Mouse (Mus musculus) embryonic facial prominence, embryonic 14.5 days (tissue): ENCODE measurements around the gene St8sia6. TPM values are rescaled to one million over a fixed set of nuclear protein-coding genes. Genes with fewer than 3 reads are reported as not detected.

Experiments
- ATAC-seq: fragments of 200-750 bp; cut with Nextera tagmentation; 2 replicates; pipeline ENCODE4 v1.8.0; 2017; ENCODE audit warnings: low read depth, moderate number of reproducible peaks, moderate TSS enrichment
- DNase-seq: peaks from one replicate; pipeline ENCODE4 v3.0.0-alpha.2; 2015; ENCODE audit warnings: low spot score
- H3K27ac ChIP-seq: fragments of 300-500 bp; sonication (generic); replicated peaks from 2 replicates; pipeline ENCODE4 v1.5.1; 2014; ENCODE audit warnings: low read depth, mild to moderate bottlenecking, low read length, moderate library complexity
- H3K27me3 ChIP-seq: fragments of 300-500 bp; sonication (generic); replicated peaks from 2 replicates; pipeline ENCODE4 v1.6.1; 2014; ENCODE audit warnings: low read length; ENCODE audit not compliant: control insufficient read depth, insufficient read depth
- H3K36me3 ChIP-seq: fragments of 300-500 bp; sonication (generic); 2 replicates; pipeline ENCODE4 v1.6.1; 2014; ENCODE audit warnings: low read length, mixed read lengths; ENCODE audit not compliant: control insufficient read depth, insufficient read depth
- H3K4me1 ChIP-seq: fragments of 300-500 bp; sonication (generic); 2 replicates; pipeline ENCODE4 v1.6.1; 2014; ENCODE audit warnings: antibody characterized with exemption, low read length; ENCODE audit not compliant: control insufficient read depth, insufficient read depth
- H3K4me2 ChIP-seq: fragments of 300-500 bp; sonication (generic); 2 replicates; pipeline ENCODE4 v1.6.1; 2014; ENCODE audit warnings: low read depth, mild to moderate bottlenecking, low read length, moderate library complexity, mixed read lengths
- H3K4me3 ChIP-seq: fragments of 300-500 bp; sonication (generic); 2 replicates; pipeline ENCODE4 v1.5.1; 2014; ENCODE audit warnings: low read depth, mild to moderate bottlenecking, low read length
- H3K9ac ChIP-seq: fragments of 300-500 bp; sonication (generic); 2 replicates; pipeline ENCODE4 v1.6.1; 2014; ENCODE audit warnings: low read depth, mild to moderate bottlenecking, low read length, moderate library complexity, mixed read lengths
- H3K9me3 ChIP-seq: fragments of 300-500 bp; sonication (generic); 2 replicates; pipeline ENCODE4 v1.6.1; 2016; ENCODE audit warnings: low read length; ENCODE audit not compliant: control insufficient read depth
- WGBS: fragments of 180-500 bp; shearing (Covaris S2); extraction: QIAGEN DNeasy Blood & Tissue Kit; methylation state at CpG from one replicate; pipeline ENCODE4 v1.1.7; 2014; 5-methylcytosine and 5-hydroxymethylcytosine counted together
- polyA plus RNA-seq: library from polyadenylated mRNA; unstranded; fragments of >200 nt; fragmentation: Nextera tagmentation; extraction: Ambion mirVana; gene quantifications from 2 replicates; pipeline ENCODE4 v1.2.1, GENCODE M21; 2014

St8sia6 gene
- polyA plus RNA-seq, 1 experiment from 2014 or later = 1.8 TPM

DNA sequence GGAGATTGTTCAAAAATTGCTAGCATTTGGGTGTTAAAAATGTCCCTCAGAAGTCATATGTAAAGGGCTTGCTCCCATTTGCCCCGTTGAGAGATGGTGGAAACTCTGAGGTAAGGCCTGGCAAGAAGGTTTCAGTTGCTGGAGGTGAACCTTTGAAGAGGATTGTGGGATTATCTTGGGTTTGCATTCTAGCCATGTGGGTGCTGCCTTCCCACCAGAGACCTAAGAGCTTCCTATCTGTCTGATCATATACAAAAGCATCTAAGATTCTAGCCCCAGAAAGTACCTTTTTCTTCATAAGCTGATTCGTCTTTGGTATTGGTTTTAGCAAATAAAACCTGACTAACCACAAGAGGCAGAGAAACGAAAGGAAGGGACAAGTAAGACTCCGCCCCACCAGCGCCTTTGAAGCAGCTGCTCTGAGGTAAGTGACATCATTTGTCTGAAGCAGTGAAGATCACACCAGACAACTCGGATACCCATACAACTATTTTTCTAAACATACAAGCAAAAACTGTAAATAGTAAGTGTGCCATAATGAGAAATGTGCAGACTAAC is 75.2 kb downstream of the St8sia6 start:
- no peaks in the 10 kb centered on the region for H3K9me3 ChIP-seq
- H3K9ac ChIP-seq = no peak overlapping the region
- H3K27ac ChIP-seq = no peak overlapping the region
- H3K27me3 ChIP-seq = no peaks in the 10 kb centered on the region
- H3K4me2 ChIP-seq = no peak overlapping the region
- no peaks in the 10 kb centered on the region for H3K36me3 ChIP-seq
- ATAC-seq (no peak), DNase-seq (no peak)
- no peak overlapping the region for H3K4me3 ChIP-seq
- H3K4me1 ChIP-seq = no peaks in the 10 kb centered on the region
- WGBS = 79% methylated on average over 6 of the region's 6 CpGs

DNA sequence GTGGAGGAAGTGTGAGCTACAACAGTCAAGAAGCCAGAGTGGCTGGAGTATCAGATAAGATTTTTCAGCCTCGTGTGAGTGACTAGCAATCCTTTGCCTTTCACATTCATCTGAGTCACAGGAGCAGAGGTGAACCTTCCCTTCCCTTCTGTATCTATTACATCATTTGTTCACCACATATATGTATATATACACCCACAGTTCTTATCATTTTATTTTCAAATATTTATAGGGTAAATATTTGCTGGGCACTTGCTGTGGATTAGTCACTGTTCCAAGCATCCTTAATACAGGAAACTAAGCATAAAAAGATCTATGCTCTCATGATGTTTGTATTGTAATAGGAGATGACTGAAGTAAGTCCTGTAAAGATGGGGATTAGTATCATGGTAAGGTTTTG is 85.1 kb downstream of the St8sia6 start:
- Histone ChIP-seq H3K27ac (no peak overlapping the region), H3K4me2 (no peak overlapping the region), H3K27me3 (no peaks in the 10 kb centered on the region), H3K9me3 (no peaks in the 10 kb centered on the region), H3K4me3 (no peak overlapping the region), H3K9ac (no peak overlapping the region), H3K4me1 (no peaks in the 10 kb centered on the region), H3K36me3 (no peaks in the 10 kb centered on the region)
- DNase-seq = no peak
- 45% methylated on average over 1 of the region's 1 CpGs for WGBS
- ATAC-seq = peak; percentile 26; the same call in 1 of the 2 replicates

DNA sequence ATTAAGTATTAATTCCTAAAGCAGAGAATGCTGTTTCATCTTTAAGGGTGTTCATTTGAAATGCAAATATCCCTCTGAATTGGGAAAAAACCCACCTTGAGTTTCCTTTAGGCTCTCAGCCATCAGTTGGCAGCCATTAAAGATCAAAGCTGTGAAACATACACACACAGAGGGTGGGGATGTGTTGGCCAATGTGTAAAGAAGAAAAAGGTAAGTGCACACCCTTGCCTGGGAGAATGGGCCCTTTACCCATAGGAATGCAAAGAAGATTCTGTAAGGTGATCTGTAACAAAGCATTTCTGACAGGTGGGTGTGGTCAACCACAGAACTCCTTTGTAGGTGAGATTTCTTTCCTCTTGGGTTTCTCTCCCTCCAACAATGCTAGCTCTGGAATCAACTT is 96.3 kb downstream of the St8sia6 start:
- H3K4me3 ChIP-seq = no peak overlapping the region
- no peaks in the 10 kb centered on the region for H3K9me3 ChIP-seq
- no peaks in the 10 kb centered on the region for H3K4me1 ChIP-seq
- no peaks in the 10 kb centered on the region for H3K27me3 ChIP-seq
- no peaks in the 10 kb centered on the region for H3K36me3 ChIP-seq
- no peak overlapping the region for H3K9ac ChIP-seq
- ATAC-seq (peak; percentile 91), DNase-seq (peak; percentile 68)
- H3K27ac ChIP-seq = no peak overlapping the region
- H3K4me2 ChIP-seq = no peak overlapping the region

DNA sequence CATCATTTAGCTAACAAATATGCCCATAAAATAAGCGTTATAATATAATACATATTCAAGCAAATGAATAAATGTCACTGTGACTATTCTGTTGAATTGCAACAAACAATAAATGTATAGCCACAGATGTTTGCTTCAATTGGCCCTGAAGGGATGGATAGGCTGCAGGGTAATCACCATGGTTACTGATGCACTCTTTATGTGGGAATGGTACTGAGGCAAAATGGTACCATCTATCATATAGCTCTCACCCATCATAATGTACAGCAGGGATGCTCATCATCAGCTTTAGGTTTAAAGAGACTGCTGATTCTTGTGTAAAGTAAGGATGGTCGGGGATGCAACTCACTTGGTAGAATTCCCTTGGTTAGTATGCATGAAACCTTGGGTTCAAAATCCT is 99.4 kb downstream of the St8sia6 start:
- Histone ChIP-seq H3K4me1 (no peaks in the 10 kb centered on the region), H3K4me2 (no peak overlapping the region), H3K27ac (no peak overlapping the region), H3K9me3 (no peaks in the 10 kb centered on the region), H3K4me3 (no peak overlapping the region), H3K27me3 (no peaks in the 10 kb centered on the region), H3K9ac (no peak overlapping the region), H3K36me3 (no peaks in the 10 kb centered on the region)
- DNase-seq = no peak
- 67% methylated on average over 2 of the region's 2 CpGs for WGBS
- no peak for ATAC-seq

DNA sequence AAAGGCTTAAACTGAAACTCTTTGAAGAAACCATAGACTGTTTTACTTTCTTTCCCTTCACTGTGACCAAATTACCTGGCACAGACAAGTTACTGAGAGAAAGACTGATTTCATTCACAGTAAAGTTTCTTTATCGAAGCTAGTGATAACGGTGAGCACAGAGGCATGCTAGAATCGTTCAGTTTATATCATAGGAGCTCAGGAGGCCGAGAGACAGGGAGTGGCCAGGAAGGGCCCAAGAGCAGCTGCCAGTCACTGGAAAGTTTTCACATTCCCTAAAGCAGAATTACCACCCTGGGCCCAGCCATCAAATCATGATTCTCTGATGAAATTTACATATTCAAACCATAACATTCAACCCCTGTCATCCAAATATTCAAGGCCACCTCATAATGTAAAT is 109.5 kb downstream of the St8sia6 start:
- ATAC-seq (no peak), DNase-seq (no peak)
- WGBS = 81% methylated on average over 4 of the region's 4 CpGs
- H3K4me3 ChIP-seq = no peak overlapping the region
- no peak overlapping the region for H3K27ac ChIP-seq
- no peak overlapping the region for H3K4me2 ChIP-seq
- H3K9me3 ChIP-seq = no peaks in the 10 kb centered on the region
- no peak overlapping the region for H3K9ac ChIP-seq
- no peaks in the 10 kb centered on the region for H3K4me1 ChIP-seq
- no peaks in the 10 kb centered on the region for H3K27me3 ChIP-seq
- no peaks in the 10 kb centered on the region for H3K36me3 ChIP-seq

DNA sequence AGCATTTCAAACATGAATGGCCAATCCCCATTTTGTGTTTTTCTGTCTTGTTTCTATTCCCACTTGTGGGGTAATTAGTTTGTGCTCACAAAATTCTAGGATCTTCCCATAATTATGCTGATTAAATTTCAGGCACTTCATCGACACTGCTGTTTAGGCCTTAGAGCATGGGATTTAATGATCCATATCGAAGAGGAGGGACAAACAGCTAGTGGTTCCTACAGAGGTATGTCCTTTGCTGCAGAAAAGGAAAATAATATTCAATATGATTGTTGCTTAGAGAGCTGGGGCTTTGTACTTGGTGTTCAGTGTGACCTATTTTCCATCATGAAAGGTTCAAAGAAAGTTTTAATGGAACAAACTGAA is 110.7 kb downstream of the St8sia6 start:
- Histone ChIP-seq H3K4me1 (no peaks in the 10 kb centered on the region), H3K9me3 (no peaks in the 10 kb centered on the region), H3K27me3 (no peaks in the 10 kb centered on the region), H3K36me3 (no peaks in the 10 kb centered on the region), H3K4me3 (no peak overlapping the region), H3K27ac (no peak overlapping the region), H3K9ac (no peak overlapping the region), H3K4me2 (no peak overlapping the region)
- 68% methylated on average over 2 of the region's 2 CpGs for WGBS
- ATAC-seq (no peak), DNase-seq (no peak)

DNA sequence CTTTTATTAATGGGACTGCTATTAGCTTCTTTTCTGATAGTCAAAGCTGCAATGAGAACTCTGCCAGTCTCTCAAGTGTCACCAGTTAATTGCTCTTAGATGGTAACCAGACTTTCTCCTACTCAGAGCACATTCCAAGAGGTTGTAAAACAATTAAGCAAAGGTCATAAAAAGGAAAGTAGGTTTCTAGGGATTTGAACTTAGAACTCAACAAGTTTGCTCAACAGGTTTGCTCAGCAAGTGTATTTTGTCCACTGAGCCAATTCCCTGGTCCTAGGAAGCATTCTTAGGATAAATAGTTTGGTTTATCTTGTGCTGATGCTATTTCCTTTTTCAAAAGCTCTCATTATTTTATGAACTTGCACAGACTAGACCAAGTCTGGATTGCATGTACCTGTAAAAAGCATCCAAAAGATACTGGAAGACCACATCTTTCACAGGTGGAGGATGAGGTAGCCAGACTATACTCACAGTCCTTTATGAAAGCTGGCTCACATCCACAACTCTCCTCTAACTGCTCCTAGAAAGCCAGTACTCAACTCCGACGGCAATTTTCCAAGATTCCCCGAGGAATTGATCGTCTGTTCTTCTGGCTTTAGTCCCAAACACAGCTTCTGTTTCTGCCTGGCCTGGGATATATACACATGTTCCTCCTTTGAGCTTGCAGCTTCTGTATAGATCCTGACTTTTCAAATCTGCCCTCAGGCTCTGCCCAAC is 111.2 kb downstream of the St8sia6 start:
- no peak overlapping the region for H3K9ac ChIP-seq
- ATAC-seq (0 out of 2 replicates have a peak, but pooled peaks have one; percentile 53), DNase-seq (peak; percentile 69)
- no peak overlapping the region for H3K27ac ChIP-seq
- no peaks in the 10 kb centered on the region for H3K4me1 ChIP-seq
- H3K27me3 ChIP-seq = no peaks in the 10 kb centered on the region
- H3K36me3 ChIP-seq = no peaks in the 10 kb centered on the region
- H3K4me2 ChIP-seq = no peak overlapping the region
- 42% methylated on average over 4 of the region's 4 CpGs for WGBS
- no peaks in the 10 kb centered on the region for H3K9me3 ChIP-seq
- no peak overlapping the region for H3K4me3 ChIP-seq

DNA sequence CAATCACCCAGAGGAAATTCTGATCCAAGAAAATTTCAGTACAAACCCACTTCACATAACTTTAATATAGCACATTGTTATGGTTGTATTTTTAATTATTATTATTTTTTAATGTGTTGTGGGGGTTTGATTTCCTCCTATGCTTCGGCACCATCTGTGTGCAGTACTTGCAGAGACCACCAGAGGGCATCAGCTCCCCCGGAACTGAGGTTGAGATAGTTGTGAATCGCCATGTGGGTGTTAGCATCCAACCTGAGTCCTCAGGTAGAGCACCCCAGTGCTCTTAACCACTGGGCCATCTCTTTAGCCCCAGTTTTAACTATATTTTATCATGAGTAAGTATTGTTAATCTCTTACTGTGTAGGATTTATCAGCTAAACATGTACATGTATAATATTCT is 120.9 kb downstream of the St8sia6 start:
- Histone ChIP-seq H3K9me3 (no peaks in the 10 kb centered on the region), H3K27me3 (no peaks in the 10 kb centered on the region), H3K4me2 (no peak overlapping the region), H3K4me1 (no peaks in the 10 kb centered on the region), H3K27ac (no peak overlapping the region), H3K9ac (no peak overlapping the region), H3K36me3 (no peaks in the 10 kb centered on the region), H3K4me3 (no peak overlapping the region)
- DNase-seq (no peak), ATAC-seq (no peak)
- WGBS = 73% methylated on average over 3 of the region's 3 CpGs

DNA sequence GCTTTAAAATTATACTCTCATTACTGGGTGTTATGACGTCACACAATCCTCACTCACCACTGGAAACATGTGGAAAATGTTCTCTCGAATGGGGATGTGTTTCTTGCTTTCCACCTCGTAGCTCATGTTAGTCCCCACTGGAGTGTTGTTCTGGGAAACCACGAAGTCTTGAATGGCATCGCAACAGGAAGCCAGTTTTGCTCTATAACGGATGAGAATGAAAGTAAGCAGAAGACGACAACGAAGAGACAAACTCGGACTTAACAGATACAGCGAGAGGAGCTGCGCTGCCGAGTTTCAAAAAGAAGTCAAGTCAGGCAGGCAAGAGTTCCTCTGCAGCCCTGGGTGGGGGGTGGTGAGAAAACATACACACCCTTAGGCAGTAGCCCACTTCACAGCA is 121.4 kb downstream of the St8sia6 start:
- 79% methylated on average over 12 of the region's 12 CpGs for WGBS
- Histone ChIP-seq H3K9me3 (no peaks in the 10 kb centered on the region), H3K4me2 (no peak overlapping the region), H3K27me3 (no peaks in the 10 kb centered on the region), H3K36me3 (no peaks in the 10 kb centered on the region), H3K27ac (no peak overlapping the region), H3K4me3 (no peak overlapping the region), H3K4me1 (no peaks in the 10 kb centered on the region), H3K9ac (no peak overlapping the region)
- DNase-seq (no peak), ATAC-seq (no peak)
